Mouse (Mus musculus) kidney, embryonic 16.5 days (tissue): ENCODE data around the gene Cyp4f14. TPM values are rescaled to one million over a fixed set of nuclear protein-coding genes. Genes with fewer than 3 reads are reported as not detected.

Experiments
- ATAC-seq: fragments of 200-750 bp; cut with Nextera tagmentation; 2 replicates; pipeline ENCODE4 v1.8.0; 2017; ENCODE audit warnings: moderate TSS enrichment; ENCODE audit not compliant: low FRiP score, low TSS enrichment
- H3K27ac ChIP-seq: fragments of 300-500 bp; sonication (generic); 2 replicates; pipeline ENCODE4 v1.5.1; 2014; ENCODE audit warnings: low read length
- H3K27me3 ChIP-seq: fragments of 300-500 bp; sonication (generic); 2 replicates; pipeline ENCODE4 v1.6.1; 2014; ENCODE audit warnings: low read length, control low read depth, mixed read lengths; ENCODE audit not compliant: insufficient read depth
- H3K36me3 ChIP-seq: fragments of 300-500 bp; sonication (generic); 2 replicates; pipeline ENCODE4 v1.6.1; 2014; ENCODE audit warnings: low read length, control low read depth, mixed read lengths; ENCODE audit not compliant: insufficient read depth
- H3K4me1 ChIP-seq: fragments of 300-500 bp; sonication (generic); 2 replicates; pipeline ENCODE4 v1.6.1; 2014; ENCODE audit warnings: low read length, control low read depth, mixed read lengths; ENCODE audit not compliant: insufficient read depth
- H3K4me2 ChIP-seq: fragments of 300-500 bp; sonication (generic); replicated peaks from 2 replicates; pipeline ENCODE4 v1.6.1; 2014; ENCODE audit warnings: low read depth, low read length
- H3K4me3 ChIP-seq: fragments of 300-500 bp; sonication (generic); 2 replicates; pipeline ENCODE4 v1.5.1; 2014; ENCODE audit warnings: mild to moderate bottlenecking, low read length
- H3K9ac ChIP-seq: fragments of 300-500 bp; sonication (generic); replicated peaks from 2 replicates; pipeline ENCODE4 v1.6.1; 2014; ENCODE audit warnings: low read length
- H3K9me3 ChIP-seq: fragments of 300-500 bp; sonication (generic); 2 replicates; pipeline ENCODE4 v1.6.1; 2016; ENCODE audit warnings: low read length, control low read depth
- WGBS: fragments of 180-500 bp; shearing (Covaris S2); extraction: QIAGEN DNeasy Blood & Tissue Kit; methylation state at CpG from one replicate; pipeline ENCODE4 v1.1.7; 2014; 5-methylcytosine and 5-hydroxymethylcytosine counted together
- polyA plus RNA-seq: library from polyadenylated mRNA; unstranded; fragments of >200 nt; fragmentation: Nextera tagmentation; extraction: Ambion mirVana; gene quantifications from 2 replicates; pipeline ENCODE4 v1.2.1, GENCODE M21; 2015

Gene Cyp4f14
- polyA plus RNA-seq, 1 experiment from 2014 or later: not detected

DNA sequence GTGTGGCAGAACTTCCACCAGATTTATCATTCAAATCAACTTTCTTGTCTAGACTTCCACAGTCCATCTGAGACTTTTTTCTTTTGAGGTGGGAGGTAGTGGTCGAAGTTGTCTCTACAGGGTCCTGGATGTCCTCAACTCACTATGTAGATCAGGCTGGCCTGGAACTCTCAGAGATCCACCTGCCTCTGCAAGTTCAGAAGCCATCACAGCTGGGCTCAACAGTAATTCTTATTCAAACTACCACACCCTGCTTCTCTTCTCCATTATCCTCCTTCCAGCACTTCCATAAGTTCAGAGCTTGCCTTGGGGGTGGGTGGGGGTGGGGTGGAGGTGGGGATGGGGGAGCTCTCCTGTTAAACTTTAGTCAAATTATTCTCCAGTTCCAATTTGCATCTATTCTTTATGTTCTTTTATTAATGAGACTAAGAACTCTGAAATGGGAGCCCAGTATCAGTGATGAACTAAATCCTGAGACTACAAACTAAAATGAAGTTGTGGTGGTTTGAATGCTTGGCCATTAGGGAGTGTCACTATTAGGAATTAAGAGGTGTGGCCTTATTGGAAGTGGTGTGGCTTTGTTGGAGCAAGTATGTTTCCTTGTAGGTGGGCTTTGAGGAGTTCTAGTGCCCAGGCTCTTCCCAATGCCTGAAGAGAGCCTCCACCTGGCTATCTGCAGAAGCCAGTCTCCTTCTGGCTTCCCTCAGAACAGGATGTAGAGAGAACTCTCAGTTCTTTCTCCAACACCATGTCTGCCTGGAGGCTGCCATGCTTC is 15.2 kb downstream of the Cyp4f14 start:
- Histone ChIP-seq H3K4me1 (no peaks in the 10 kb centered on the region), H3K4me2 (no peak overlapping the region), H3K4me3 (no peak overlapping the region), H3K9me3 (no peaks in the 10 kb centered on the region), H3K36me3 (no peaks in the 10 kb centered on the region), H3K9ac (no peak overlapping the region), H3K27me3 (no peaks in the 10 kb centered on the region; the same call in 1 of the 2 replicates), H3K27ac (no peak overlapping the region)
- no peak for ATAC-seq
- 78% methylated on average over 1 of the region's 1 CpGs for WGBS

DNA sequence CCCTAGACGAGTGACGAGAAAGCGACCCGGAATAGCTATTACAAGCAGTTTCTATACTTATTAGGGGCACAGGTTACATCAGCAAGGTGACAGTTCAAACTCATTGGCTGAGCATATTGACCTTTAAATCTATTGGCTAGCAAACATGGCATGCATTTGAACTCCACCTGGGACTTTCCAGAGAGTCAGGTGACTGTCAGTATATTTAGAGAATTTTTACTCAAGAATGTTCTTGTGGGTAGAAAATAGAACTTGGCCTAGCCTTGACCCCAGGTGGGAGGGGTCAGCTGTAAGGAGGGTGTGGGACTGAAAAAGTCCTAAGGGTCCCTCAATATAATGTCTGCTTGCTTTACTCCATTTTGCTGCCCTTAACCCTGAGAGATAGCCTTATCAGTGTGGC is 21.7 kb downstream of the Cyp4f14 start:
- peaks cover 5% of the 10 kb centered on the region for H3K4me1 ChIP-seq
- no peak overlapping the region for H3K9ac ChIP-seq
- no peaks in the 10 kb centered on the region for H3K27me3 ChIP-seq
- H3K4me2 ChIP-seq: no peak overlapping the region
- WGBS: 85% methylated on average over 4 of the region's 4 CpGs
- no peaks in the 10 kb centered on the region for H3K9me3 ChIP-seq
- H3K4me3 ChIP-seq: no peak overlapping the region
- no peak overlapping the region for H3K27ac ChIP-seq
- no peak for ATAC-seq
- H3K36me3 ChIP-seq: no peaks in the 10 kb centered on the region

DNA sequence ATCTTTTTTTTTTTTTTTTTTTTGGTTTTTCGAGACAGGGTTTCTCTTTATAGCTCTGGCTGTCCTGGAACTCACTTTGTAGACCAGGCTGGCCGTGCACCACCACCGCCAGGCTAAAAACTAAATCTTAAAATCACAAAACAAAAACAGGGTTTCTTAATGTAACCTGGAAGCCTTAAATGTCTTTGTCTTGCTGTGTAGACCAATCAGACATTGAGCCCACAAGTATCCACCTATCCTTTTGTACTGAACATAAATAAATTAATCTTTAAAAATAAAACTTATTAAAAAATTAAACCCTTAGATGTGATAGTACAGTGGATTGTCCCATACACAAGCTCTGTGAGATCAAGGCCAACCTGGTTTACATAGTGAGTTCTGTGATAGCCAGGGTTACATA is 23.2 kb downstream of the Cyp4f14 start:
- Histone ChIP-seq H3K4me3 (no peak overlapping the region), H3K27ac (no peak overlapping the region), H3K4me2 (no peak overlapping the region), H3K27me3 (no peaks in the 10 kb centered on the region), H3K9ac (no peak overlapping the region), H3K9me3 (no peaks in the 10 kb centered on the region), H3K4me1 (peaks cover 12% of the 10 kb centered on the region), H3K36me3 (no peaks in the 10 kb centered on the region)
- WGBS: 79% methylated on average over 3 of the region's 3 CpGs
- no peak for ATAC-seq

DNA sequence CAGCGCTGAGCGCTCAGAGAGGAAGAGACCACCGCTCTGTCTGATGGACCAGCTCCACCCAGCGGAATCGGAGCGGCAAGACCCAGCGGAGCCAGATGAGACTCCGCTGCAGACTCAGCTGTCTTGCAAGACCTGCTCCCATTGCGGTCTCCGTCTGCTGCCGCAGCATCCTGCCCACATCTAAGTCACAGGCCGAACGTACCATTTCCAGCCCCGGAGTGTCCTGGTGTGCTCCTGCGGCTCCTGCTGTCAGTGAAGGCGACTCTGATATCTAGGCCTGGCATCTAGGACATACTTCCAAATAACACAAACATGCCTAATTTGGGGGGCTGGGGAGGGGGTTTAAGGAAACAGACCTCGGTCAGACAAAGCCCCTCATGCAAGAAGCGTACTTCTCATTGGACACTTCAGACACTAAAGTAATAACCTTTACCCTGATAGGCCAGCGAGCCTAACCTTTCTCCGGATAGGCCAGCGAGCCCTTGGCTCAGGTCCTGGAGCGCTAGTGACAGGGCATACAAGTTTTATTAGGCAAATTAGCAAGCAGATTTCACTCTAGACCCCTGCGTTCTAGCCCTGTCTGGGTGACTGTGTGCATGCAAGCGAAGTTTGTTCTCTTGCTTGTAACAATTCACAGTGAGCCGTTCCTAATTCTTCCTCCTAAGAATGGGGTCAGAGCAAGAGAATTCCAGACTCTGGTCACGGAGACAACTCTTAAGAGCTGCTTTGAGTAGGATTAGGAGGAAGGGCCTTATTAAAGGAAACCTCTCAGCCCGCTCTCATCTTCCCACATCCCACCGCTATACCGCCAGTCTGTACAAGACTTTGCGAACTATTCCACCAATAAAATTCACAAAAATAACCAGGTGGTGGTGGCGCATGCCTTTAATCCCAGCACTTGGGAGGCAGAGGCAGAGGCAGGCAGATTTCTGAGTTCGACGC is 25.6 kb downstream of the Cyp4f14 start, which contains the start of gene Zfp870:
TSS of gene Zfp870 (minus strand) at position 404 of the 942 bp plus-strand sequence.
- Histone ChIP-seq H3K9ac (peak within 1 kb of the TSS; percentile 85), H3K4me2 (peak within 1 kb of the TSS; percentile 78), H3K27me3 (no peaks in the 10 kb centered on the region), H3K4me3 (peak within 1 kb of the TSS; percentile 74), H3K27ac (peak within 1 kb of the TSS; percentile 86), H3K4me1 (peaks cover 12% of the 10 kb centered on the region), H3K36me3 (peaks cover 4% of the 10 kb centered on the region; the same call in 1 of the 2 replicates), H3K9me3 (no peaks in the 10 kb centered on the region)
- ATAC-seq: peak; percentile 99
- 14% methylated on average over 33 of the region's 33 CpGs for WGBS

DNA sequence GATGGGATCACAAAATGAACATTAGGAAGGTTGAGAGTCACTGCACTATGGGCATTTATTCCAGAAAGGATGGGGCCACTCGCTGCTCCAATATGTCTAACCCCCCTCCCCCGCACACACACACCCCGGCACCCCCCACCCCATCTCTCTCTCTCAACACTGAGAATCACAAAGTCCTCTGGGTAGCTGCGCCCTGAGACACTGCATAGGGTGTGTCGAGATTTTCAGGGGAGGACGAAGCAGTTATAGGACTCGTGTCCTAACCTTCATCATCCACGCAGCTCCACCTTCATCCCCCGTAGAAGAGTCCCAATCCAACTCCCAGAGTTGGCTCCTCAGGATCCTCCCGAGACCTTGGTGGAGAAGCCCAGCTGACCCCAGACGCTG is 26.3 kb downstream of the Cyp4f14 start:
- Histone ChIP-seq H3K9ac (peak overlapping the region; percentile 85), H3K4me3 (peak overlapping the region; percentile 74), H3K9me3 (no peaks in the 10 kb centered on the region), H3K4me2 (peak overlapping the region; percentile 78), H3K36me3 (peaks cover 4% of the 10 kb centered on the region; the same call in 1 of the 2 replicates), H3K27ac (peak overlapping the region; percentile 86), H3K27me3 (no peaks in the 10 kb centered on the region), H3K4me1 (peaks cover 12% of the 10 kb centered on the region)
- ATAC-seq: peak; percentile 35
- WGBS: 2% methylated on average over 11 of the region's 11 CpGs

DNA sequence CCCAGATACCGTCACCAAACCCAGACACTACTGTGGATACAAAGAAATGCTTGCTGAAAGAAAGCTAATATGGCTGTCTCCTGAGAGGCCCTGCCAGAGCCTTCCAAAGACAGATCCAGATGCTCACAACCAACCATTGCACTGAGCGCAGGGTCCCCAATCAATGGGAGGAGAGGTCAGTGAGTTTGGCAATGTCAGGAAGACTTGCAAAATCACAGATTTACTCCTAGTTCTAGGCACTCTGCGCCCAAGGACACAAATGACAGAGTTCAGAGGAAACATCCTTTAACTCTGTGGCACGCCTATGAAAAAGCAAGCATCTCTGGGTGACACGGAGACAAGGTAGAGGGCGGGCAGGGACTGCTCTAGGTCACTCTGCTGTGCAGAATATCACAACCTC is 27.5 kb downstream of the Cyp4f14 start:
- H3K9me3 ChIP-seq: no peaks in the 10 kb centered on the region
- no peak for ATAC-seq
- WGBS: 90% methylated on average over 6 of the region's 6 CpGs
- no peak overlapping the region for H3K27ac ChIP-seq
- no peak overlapping the region for H3K4me2 ChIP-seq
- no peak overlapping the region for H3K9ac ChIP-seq
- peaks cover 11% of the 10 kb centered on the region; the same call in 1 of the 2 replicates for H3K36me3 ChIP-seq
- H3K4me1 ChIP-seq: peaks cover 12% of the 10 kb centered on the region
- no peaks in the 10 kb centered on the region for H3K27me3 ChIP-seq
- H3K4me3 ChIP-seq: no peak overlapping the region

DNA sequence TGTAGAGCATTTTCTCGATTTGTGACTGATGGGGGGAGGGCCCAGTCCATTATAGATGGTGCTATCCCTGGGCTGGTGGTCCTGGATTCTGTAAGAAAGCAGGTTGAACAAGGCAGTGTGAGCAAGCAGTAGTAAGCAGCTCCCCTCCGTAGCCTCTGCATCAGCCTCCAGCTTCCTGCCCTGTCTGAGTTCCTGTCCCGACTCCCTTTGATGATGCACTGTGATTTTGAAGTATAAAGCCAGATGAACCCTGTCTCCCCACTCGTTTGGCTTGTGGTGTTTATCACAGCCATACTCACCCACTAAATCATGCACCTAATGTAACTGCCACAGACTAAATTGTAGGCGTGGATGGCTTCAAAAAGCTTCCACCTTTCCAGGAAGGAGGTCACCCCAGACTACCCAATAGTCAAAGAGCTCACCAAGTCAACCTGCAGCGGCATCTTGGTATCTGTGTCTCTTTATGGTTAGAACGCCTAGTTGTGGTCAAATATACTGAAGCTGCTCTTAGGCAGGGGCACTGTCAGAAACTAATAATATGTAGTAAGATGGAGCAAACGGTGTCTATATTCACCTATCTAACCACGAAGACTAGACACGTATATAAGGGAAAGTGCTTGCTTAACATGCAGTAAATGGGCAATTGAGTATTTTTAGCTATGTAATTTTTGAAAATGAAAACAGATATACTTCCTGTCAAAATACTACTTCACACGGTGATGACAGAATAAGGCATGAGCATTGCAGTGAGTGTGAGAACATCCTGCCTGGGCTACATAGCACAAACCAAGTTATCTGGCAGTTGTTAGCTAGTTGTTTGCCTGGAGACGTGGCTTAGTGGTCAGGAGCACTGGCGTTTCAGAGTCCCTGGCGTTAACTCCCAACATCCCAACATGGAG is 36.6 kb downstream of the Cyp4f14 start:
- ATAC-seq: no peak

DNA sequence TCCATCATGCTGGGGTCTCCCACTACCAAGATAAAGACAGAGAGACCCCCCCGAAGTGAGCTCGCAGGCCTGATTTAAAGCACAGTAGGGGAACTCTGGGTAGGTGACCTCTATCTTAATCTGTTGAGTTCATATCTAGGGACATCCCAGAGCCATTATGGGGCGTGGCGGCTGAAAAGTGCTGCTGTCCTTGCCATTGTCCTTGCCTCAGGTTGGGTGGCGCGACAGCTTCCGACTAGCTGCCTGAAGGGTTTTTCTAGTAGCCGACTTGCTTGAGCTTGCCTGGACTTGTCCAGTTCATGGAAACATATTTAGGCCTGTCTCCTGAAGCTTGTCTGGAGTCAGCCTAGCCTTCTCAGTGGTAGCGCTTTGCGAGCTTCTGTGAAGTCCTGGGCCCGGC is 38.4 kb downstream of the Cyp4f14 start:
- Histone ChIP-seq H3K4me1 (0 out of 2 replicates have a peak, but pooled peaks cover 4% of the 10 kb centered on the region), H3K36me3 (peaks cover 31% of the 10 kb centered on the region), H3K27ac (no peak overlapping the region), H3K27me3 (no peaks in the 10 kb centered on the region), H3K9ac (no peak overlapping the region), H3K4me3 (no peak overlapping the region), H3K9me3 (no peaks in the 10 kb centered on the region), H3K4me2 (no peak overlapping the region)
- no peak for ATAC-seq
- 95% methylated on average over 11 of the region's 11 CpGs for WGBS

More for the DNA sequence above, 36.6 kb downstream of the Cyp4f14 start:
- Histone ChIP-seq H3K27ac (no peak overlapping the region), H3K27me3 (no peaks in the 10 kb centered on the region), H3K36me3 (peaks cover 45% of the 10 kb centered on the region), H3K4me2 (no peak overlapping the region), H3K4me3 (no peak overlapping the region), H3K4me1 (0 out of 2 replicates have a peak, but pooled peaks cover 4% of the 10 kb centered on the region), H3K9me3 (no peaks in the 10 kb centered on the region), H3K9ac (no peak overlapping the region)
- 90% methylated on average over 14 of the region's 14 CpGs for WGBS
